Mouse (Mus musculus) Patski (cell line): ENCODE measurements around the gene Rpl10. TPM values are rescaled to one million over a fixed set of nuclear protein-coding genes. Genes with fewer than 3 reads are reported as not detected.
A peak's percentile ranks its signal among the peaks of the same experiment; 100 is the strongest.

ENCODE experiments used
- ATAC-seq: fragments of 100-300 bp; one replicate; pipeline ENCODE4 v1.8.0; 2021
- CTCF ChIA-PET: fragments of 350-600 bp; sonication (Branson Sonifier 250); formaldehyde crosslinking; loops from one replicate; lab custom pipeline; 2022; ENCODE audit warnings: inconsistent platforms; lab: Charles Lee
- POLR2A ChIA-PET: fragments of 350-600 bp; sonication (Branson Sonifier 250); formaldehyde crosslinking; loops from one replicate; lab custom pipeline; 2022; ENCODE audit warnings: antibody characterized with exemption, inconsistent platforms; lab: Charles Lee
- DNase-seq: peaks from one replicate; pipeline ENCODE4 v3.0.0-alpha.2; 2011; ENCODE audit warnings: low read depth, low spot score
- H3K27me3 ChIP-seq: fragments of 371-371 bp; one replicate; pipeline ENCODE4 v1.5.1; 2021
- CTCF ChIP-seq: fragments of 100-300 bp; IDR thresholded peaks from one replicate; pipeline ENCODE4 v1.5.1; 2021
- in situ Hi-C: fragments of 300-500 bp; cut with MboI; formaldehyde crosslinking; loops from 3 replicates; pipeline ENCODE4 v1.11.1; 2018; ENCODE audit warnings: low pct_unique_long_range_greater_than_20kb, mixed read lengths
- polyA plus RNA-seq: library from polyadenylated mRNA; unstranded; gene quantifications from one replicate; pipeline ENCODE4 v1.2.3, GENCODE M21; 2021

Gene Rpl10
- 1,219 TPM for polyA plus RNA-seq

DNA sequence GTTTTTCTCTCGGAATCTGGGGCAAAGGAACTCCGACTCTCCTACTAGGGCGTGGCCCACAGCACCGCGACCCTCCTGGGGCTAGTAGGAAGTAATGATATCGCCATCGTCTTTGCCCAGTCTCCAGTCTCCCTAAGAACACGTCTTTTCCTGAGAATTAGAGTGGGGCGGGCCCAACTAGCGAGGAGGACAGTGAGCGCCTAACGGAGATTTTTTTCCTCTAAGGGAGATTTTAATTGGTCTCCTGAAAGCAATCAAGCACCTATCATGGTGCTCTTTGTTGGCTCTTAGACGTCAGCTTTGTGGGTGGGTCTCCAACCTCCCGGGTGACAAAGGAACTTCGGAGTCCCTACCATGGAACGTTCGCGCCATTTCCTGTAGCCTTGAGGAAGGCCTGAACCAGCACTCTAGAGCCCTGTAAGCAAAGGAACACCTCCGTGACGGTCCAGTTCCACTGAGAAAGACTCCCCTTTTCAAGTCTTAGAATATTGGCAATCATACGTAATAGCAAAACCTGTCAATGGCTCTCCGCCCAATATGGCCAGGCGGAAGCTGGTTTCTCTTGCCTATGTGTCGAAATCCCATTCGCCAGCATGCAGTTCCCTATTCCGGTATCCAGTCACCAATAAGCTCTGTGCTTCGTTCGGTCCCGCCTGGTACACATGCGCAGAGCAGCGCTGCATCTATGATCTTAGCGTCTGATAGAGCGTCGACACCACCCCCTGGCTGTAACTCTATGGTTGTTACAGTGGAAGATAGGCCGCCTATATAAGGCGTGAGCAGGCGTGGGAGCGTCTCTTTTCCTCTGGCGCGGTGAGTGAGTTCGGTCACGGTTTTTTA is at the start of gene Rpl10:
TSS of gene Rpl10 (plus strand) at position 751 of the 840 bp plus-strand sequence.
- in situ Hi-C loops, result no loop called here
- peak; percentile 91 for DNase-seq
- POLR2A ChIA-PET, result interaction anchor here (0.7 to 1.7 kb wide), 5 partner anchors 8 to 25 kb away, joined by 3 to 7 read pairs (median 6); partner anchors contain the start of gene Taz

DNA sequence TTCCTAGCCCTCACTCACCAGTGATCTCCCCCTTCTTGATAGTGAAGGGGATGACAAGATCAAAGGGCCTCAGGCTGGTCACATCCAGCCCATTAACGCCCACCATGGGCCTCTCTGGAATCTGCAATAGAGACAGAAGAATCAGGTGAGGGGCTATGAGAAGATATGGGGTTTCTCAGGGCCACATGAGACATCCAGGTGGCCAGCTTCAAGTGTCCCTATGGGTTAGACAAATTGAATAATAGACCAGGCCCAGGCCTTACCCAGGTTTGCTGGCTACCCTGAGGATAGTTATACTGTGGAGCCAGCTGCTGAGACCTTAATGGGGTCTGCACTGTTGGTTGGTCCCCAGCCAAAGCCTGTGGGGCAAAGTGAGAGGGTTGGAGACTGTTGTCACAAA is 40.6 kb upstream of the Rpl10 start:
- ChIA-PET POLR2A (no interaction called here), CTCF (no interaction called here)
- H3K27me3 ChIP-seq, result no peaks in the 10 kb centered on the region
- in situ Hi-C loops, result no loop called here
- TF ChIP-seq CTCF, result no peak
- DNase-seq (no peak), ATAC-seq (no peak)

More for the DNA sequence above, at the start of gene Rpl10:
- peak; percentile 66 for ATAC-seq
- no peak for TF ChIP-seq CTCF
- no peaks in the 10 kb centered on the region for H3K27me3 ChIP-seq
- CTCF ChIA-PET, result interaction anchor here (1.4 to 1.6 kb wide), 2 partner anchors 13 to 22 kb away, joined by 5 read pairs; no protein-coding TSS in a partner anchor

DNA sequence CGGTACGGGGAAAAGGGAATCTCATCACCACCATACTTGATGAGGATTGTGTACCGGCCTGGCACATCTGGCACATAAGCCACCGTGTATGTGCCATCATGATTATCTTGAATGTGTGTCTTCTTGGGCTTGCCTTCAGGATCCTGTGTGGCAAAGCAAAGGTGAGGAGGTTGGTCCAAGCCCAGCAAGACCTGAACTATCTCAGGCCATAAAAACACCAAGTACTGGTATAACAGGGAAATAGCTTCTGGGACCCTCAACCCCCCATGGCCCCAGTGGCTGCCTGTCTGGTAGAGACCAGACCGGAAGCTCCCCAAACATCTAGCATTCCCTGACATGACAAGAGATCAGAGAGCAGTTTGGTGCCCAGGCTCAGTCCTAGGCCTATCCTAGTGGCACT is 37.4 kb upstream of the Rpl10 start:
- no peak for DNase-seq
- no peaks in the 10 kb centered on the region for H3K27me3 ChIP-seq
- TF ChIP-seq CTCF, result no peak
- ATAC-seq, result no peak
- ChIA-PET POLR2A (interaction anchor here (0.7 to 1.3 kb wide), 4 partner anchors 10 to 31 kb away, joined by 3 to 4 read pairs (median 4); no protein-coding TSS in a partner anchor), CTCF (interaction anchor here (0.6 kb wide), 1 partner anchor 212 kb away, joined by 3 read pairs; no protein-coding TSS in a partner anchor)
- in situ Hi-C loops, result no loop called here

DNA sequence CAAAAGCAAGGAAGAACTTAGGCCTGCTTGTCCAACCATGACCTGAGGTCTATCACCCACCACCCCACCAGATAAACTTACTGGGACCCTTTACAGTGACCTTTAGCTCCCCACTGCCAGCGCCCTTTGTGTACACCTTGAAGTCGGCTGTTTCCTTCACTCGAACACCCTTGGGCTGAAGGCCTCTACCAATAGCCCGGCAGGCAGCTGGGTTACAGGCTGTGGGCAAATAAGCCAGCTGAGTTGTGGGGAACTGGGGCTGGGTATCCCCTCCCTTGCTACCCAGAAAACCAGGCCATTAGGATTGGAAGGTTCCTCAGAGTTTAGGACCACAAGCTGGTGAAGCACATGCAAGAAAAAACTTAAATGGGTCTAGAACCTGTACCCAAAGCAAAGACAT is 30.3 kb upstream of the Rpl10 start:
- ATAC-seq (no peak), DNase-seq (no peak)
- no peak for TF ChIP-seq CTCF
- ChIA-PET POLR2A (no interaction called here), CTCF (no interaction called here)
- in situ Hi-C loops, result no loop called here
- H3K27me3 ChIP-seq, result no peaks in the 10 kb centered on the region

DNA sequence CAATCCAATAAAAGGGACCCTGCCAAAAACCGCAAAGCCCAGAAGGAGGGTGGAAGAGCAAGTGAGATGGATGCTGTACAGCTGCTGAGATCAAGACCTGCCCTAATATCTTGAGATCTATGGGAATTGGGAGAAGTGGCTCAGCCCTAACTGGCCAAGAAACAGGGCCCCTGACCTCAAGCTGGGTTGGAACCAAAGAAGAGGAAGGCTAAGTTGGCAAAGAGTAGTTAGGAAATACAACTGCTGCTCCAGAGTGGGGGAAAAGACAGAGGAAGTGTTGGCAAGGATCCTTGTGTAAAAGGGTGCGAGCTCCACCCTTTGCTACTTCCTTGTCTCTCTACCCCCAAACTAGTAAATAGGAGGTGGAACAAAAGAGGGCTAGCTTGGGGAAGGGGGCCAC is 27.2 kb upstream of the Rpl10 start:
- in situ Hi-C loops, result no loop called here

DNA sequence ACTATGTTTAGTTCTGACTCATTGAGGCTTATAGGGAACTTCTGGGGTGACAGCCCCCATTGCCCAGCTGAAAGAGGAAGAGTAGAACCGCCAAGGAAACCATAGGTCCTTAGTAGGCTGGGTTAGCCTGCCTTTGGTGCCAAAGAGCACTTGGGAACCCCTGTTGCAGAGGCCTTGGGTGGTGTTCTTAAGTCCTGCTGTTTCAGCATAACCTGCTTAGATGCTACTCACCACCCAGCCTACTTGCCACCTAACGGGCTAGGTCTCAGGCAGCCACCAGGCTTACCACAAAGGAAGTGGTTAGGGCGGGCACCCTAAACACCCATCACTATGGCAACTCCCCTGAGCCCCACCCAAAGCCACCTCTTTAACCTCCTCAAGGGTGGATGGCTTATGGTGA is 26.8 kb upstream of the Rpl10 start:
- in situ Hi-C loops, result no loop called here
- ATAC-seq, result peak; percentile 22
- no peak for DNase-seq

More for the DNA sequence above, 27.2 kb upstream of the Rpl10 start:
- no peaks in the 10 kb centered on the region for H3K27me3 ChIP-seq
- TF ChIP-seq CTCF, result no peak
- DNase-seq (no peak), ATAC-seq (no peak)
- ChIA-PET POLR2A (interaction anchor here (1.1 to 1.4 kb wide), 4 partner anchors 10 to 70 kb away, joined by 3 to 5 read pairs (median 4); partner anchors contain the start of genes Emd and Fam50a), CTCF (no interaction called here)

DNA sequence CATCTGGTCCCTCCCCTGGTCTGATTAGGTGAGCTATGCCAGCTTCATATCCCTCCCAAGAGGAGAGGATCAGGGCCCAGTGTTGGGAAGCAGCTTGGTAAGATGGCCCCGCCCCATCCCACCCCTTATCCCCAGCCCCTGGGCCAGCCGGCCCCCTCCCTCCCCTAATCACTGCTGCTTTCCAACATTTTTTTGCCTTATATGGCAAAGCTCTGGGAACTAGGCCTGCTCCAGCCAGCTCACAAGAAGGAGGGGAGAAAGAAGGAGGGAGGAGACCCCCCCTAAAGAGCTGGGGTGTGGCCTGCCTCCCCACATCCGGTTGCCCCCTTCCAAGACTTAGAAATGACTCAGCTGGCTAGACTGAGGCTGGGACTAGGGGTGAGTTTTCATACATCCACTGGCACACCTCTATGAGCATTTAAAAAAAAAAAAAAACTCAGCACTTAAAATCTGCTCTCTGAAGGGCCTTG is 26.0 kb upstream of the Rpl10 start:
- CTCF ChIA-PET, result no interaction called here
- TF ChIP-seq CTCF, result no peak
- POLR2A ChIA-PET, result interaction anchor here (0.5 to 1.2 kb wide), 2 partner anchors 10 to 12 kb away, joined by 3 read pairs; no protein-coding TSS in a partner anchor
- in situ Hi-C loops, result loop anchor here (5.0 kb wide), 2 partner anchors 38 to 168 kb away; partner anchors contain the start of genes Dnase1l1 and Taz
- ATAC-seq, result peak; percentile 9
- H3K27me3 ChIP-seq, result no peaks in the 10 kb centered on the region
- no peak for DNase-seq

More for the DNA sequence above, 26.8 kb upstream of the Rpl10 start:
- POLR2A ChIA-PET, result interaction anchor here (0.5 to 1.4 kb wide), 4 partner anchors 9 to 70 kb away, joined by 3 to 4 read pairs (median 3); partner anchors contain the start of gene Fam50a
- H3K27me3 ChIP-seq, result no peaks in the 10 kb centered on the region
- TF ChIP-seq CTCF, result no peak
- CTCF ChIA-PET, result no interaction called here

DNA sequence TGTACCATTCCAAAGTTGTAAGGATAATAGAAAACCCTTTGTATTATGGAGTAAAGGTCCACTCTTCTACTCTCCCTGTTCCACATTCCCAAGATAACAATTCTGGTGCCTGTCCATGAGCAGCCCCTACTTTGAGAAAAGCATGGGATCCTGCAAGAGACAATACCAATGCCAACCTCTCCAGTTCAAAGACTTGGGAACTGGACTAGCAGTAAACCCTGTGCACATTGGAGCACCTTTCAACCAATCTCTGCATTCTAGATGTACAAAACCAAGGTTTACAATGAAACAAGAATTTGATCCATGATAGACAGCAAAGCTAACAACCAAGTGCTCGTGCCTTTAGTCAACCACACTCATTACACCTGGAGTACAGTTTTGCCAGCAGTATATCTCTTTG is 25.5 kb upstream of the Rpl10 start:
- DNase-seq (no peak), ATAC-seq (no peak)
- in situ Hi-C loops, result loop anchor here (5.0 kb wide), 2 partner anchors 37 to 167 kb away; partner anchors contain the start of genes Dnase1l1 and Taz
- ChIA-PET POLR2A (interaction anchor here (1.5 to 2.1 kb wide), 2 partner anchors 25 to 36 kb away, joined by 7 to 10 read pairs; partner anchors contain the start of genes Rpl10 and Taz), CTCF (no interaction called here)
- TF ChIP-seq CTCF, result no peak
- H3K27me3 ChIP-seq, result no peaks in the 10 kb centered on the region

DNA sequence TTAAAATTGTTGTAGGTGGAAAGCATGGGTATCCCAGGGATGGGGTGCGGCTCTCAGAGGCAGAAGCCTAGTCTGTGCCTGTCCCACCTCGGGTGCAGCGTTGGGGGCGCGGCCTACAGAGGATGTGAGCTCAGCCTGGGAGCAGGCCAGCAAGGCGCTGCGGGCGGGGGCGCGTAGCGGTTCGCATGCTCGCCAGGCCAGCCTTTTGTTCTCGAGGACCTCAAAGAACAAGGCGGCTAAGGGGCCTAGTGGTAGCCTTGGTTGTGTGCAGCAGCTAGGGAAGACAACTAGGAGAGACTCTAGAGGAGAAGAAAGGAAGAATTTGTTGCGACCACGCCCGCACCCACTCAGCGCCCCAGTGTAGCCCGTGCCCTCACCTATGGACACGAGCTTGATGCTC is 24.9 kb upstream of the Rpl10 start:
- CTCF ChIA-PET, result no interaction called here
- POLR2A ChIA-PET, result interaction anchor here (0.7 to 2.1 kb wide), 3 partner anchors 24 to 123 kb away, joined by 3 to 10 read pairs (median 7); partner anchors contain the start of genes Rpl10 and Taz
- in situ Hi-C loops, result loop anchor here (5.0 kb wide), 2 partner anchors 37 to 167 kb away; partner anchors contain the start of genes Dnase1l1 and Taz
- no peak for DNase-seq
- H3K27me3 ChIP-seq, result no peaks in the 10 kb centered on the region
- peak; percentile 38 for ATAC-seq
- TF ChIP-seq CTCF, result no peak

DNA sequence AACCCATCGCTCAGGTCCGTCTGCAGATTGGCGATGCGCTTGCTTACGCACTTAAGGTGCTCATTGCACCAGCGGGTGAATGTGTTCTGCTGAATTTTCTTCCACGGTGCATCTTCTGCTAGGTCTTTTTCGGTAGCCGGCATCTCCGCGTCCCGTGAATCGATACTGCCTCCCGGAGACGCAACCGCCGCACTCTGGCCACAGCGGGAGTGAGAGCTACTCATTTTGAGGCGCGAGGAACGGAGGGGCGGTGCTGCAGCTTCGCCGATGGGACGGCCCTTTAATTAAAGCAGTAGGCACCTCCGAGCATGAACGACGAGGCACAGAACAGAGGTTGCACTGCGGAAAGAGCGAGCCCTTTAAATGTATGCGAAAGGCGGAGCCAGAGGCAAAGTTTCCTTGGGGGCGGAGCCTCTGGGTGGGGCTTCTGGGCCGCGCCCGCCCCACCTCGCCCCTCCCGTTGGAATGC is 24.4 kb upstream of the Rpl10 start:
- DNase-seq (no peak), ATAC-seq (peak; percentile 58)
- ChIA-PET CTCF (no interaction called here), POLR2A (interaction anchor here (0.6 to 2.1 kb wide), 4 partner anchors 24 to 448 kb away, joined by 3 to 10 read pairs (median 5); partner anchors contain the start of genes Rpl10 and Taz)
- no peak for TF ChIP-seq CTCF
- in situ Hi-C loops, result loop anchor here (5.0 kb wide), 2 partner anchors 36 to 166 kb away; partner anchors contain the start of genes Dnase1l1 and Taz
- H3K27me3 ChIP-seq, result no peaks in the 10 kb centered on the region
